Mouse (Mus musculus) telencephalon, adult 2 months (tissue): Measurements from ENCODE around the gene Evi5.

Experiments used
- DNase-seq: peaks from one replicate; pipeline ENCODE4 v3.0.0-alpha.2; 2011; ENCODE audit warnings: low read depth, low spot score

Evi5 gene

DNA sequence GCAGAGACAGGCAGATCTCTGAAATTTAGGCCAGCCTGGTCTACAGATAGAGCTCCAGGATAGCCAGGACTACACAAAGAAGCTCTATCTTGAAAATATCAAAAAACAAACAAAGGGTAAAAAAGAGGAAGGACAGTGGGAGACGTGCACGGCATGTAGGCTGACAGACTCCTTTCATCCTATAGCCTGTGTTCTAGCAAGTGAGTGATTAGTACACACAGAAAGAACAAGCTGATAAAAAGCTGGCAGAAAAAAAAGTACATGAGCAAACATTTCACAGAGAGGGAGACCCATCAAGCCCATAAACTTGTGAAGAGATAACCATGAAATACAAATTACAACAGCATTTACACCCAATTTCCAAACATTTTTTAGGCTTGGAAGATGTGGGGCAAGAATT is 163.2 kb downstream of the Evi5 start:
- DNase-seq, result no peak

DNA sequence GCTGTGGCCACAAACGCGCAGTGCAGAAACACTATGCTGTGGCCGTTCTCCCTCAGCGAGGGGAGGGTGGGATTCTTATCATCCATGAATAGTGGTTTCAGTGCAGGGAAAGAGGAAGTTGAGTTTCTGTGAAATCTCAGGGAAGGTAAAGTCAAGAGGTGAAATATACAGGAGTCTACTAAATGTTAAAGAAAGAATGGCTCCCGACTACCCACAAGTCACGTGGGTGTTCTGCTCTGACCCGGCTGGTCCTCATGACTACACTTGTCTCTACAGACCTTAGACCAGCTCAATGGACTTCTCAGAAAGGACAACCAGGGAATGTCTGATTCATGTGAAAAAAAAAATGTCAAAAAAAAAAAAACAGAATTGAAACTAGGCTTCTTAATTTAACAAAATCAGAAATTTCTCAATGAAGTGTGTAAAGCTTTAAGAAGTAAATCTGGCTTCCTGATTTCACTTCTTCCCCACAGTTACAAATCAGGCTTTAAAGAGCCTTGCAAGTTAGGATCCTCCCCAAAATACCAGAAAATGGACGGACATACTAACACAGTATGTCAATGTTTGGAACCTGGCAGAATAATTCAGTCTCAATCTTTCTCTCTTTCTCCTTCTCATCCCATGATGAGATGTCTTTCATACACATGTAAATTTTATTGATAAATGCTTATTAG is 166.6 kb downstream of the Evi5 start:
- DNase-seq, result no peak

DNA sequence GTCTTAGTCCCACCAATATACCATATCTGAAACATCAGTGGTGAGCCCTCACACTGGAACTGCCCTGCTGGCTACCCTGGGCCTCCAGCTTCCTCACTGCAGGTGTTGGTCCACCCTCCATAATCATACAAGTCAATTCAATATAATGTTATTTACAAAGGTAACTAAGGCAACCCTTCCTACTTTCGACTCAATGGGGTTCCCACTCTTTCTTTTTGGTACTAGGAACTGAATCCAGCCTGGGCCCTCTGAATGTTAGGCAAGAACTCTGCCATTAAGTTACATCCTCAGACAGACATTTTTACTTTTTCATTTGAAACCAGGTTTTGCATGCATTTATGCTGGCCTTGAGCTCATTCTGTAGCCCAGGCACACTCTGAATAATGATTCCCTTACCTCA is 168.6 kb downstream of the Evi5 start:
- no peak for DNase-seq

DNA sequence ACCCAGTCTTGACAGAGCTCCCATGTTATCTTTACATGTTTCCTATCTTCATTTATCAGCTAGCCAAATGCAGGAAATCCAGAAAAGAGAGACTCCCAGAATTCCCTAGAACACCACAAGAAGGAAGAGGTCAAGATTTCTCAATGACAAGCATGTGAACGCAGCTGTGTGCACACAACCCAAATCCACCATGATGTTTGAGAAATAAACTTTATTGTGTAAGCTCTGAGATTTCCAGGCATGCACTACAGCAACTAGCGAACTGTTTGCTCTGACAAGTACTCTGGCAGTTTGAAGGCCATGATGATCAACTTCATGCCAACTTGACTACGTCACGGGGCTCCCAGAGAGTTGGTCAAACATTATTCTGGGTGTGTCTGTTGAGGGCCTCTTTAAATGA is 169.2 kb downstream of the Evi5 start:
- DNase-seq, result no peak

DNA sequence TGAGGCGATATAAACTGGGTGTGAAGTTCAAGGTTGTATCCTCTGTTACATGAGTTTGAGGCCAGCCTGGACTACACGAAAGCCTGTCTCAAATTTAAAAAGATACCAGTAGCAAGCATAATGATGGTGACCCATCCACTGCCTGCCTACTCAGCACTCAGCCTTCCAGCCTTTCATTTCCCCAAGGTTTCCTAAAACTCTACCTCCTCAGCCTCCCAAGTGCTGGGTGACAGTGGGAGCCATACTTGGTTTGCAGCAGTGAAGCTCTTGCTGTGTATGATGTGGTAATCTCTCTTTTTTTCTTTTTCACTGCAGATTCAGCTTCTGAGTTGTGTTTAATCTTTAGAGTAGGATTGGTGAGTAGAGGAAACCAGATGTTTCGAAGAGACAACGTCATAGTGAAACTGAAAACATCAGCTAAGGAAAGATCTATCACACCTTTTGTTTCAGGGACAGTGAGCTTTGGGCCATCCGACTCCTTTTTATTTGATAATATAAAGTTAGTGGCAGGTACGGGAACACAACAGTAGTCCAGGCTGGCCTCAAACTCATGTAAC is 171.6 kb downstream of the Evi5 start:
- DNase-seq, result no peak

DNA sequence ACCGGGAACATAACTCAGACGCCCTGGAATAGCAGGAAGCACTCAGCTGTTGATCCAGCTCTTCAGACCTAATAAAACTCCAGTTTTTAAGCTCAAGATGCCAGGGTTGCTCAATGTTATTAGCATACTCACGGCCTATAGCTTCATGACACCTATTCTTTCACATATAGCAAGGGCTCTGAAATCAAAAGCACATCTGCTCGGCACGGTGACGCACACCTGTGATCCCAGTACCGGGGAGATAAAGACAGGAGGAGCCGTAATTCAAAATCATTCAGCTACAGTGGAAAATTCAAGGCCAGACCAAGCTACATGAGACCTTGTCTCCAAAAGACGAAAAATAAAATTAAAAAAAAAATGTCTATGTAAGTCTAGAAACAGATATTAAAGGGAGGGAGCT is 173.2 kb downstream of the Evi5 start:
- no peak for DNase-seq

DNA sequence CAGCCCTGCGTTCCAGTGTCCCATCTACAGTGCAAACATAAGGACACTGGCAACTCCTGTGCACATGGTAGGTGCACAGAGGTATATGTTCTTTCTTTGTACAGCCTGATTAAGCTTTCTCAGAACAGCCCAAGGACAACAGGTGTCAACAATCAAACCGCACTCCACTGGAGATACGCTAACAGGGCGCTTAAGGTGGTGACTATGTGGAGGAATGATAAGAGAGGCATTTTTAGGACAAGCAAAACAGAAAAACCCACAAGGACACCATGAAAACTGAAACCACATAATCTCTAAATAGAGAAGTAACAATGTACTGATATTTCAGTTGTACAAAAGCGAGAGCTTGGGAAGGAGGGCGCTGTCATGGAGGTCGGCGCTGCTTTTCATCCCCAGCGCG is 174.0 kb downstream of the Evi5 start:
- DNase-seq, result no peak

DNA sequence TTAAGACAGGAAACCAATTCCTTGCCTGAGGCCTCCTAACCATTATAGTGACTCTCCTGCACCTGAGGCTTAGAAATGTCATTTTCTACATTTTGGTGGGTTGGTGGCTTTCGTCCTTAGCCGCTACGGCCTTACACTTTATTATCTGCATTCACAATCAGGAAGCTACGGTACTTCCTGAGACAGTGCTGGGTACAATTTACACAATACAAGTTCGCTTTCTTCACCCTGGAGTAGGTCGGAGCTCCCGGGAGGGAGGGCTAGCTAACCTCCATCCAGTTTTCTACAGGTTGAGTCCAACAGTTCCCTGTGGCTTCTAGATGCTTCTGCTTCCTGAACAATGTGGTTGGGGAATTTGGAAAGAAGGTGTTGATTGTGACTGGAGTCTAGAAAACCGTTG is 176.0 kb downstream of the Evi5 start:
- no peak for DNase-seq

DNA sequence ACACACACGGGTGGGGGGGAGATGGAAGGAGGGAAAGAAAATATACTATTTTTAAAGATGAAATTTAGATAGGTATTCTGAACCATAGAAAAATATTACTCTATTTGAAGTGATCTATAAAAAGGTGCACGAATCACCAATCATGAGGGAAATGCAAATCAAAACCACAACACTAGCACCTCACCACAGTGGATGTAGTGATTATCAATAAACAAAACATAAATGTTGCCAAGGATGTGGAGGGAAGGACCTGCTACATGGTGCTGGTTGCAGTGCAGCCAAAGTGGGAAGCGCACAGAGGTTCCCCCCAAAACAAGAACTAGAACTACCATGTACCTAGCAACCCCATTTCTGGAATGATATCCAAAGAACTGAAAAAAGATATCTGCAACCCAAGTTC is 179.9 kb downstream of the Evi5 start:
- DNase-seq, result no peak
